Mouse (Mus musculus) right cerebral cortex, postnatal 10 days (tissue): Measurements from ENCODE around the gene Crb2.

ENCODE experiments used
- DNase-seq, 2 experiments: peaks; one replicate each; pipeline ENCODE4 v3.0.0; 2021; ENCODE audit warnings: low spot score in 2 of 2

Crb2 gene

GRCm38 (mm10) chr2:37766027-37766761, 9.9 kb upstream of the Crb2 start:
- DNase-seq = no peak

- peak; percentile 87 to 91 for DNase-seq
These were observed 8.9 kb upstream of the Crb2 start for GRCm38 (mm10) chr2:37767080-37767547.

GRCm38 (mm10) chr2:37767739-37768138, 8.3 kb upstream of the Crb2 start:
- DNase-seq = no peak

GRCm38 (mm10) chr2:37768903-37769302, 7.1 kb upstream of the Crb2 start:
- DNase-seq = peak; percentile 89 to 92

- DNase-seq = no peak
These were observed 6.3 kb upstream of the Crb2 start for GRCm38 (mm10) chr2:37769793-37770192.

GRCm38 (mm10) chr2:37771618-37772285, 4.3 kb upstream of the Crb2 start:
- DNase-seq = peak; percentile 91 to 94

GRCm38 (mm10) chr2:37774571-37774970, 1.5 kb upstream of the Crb2 start:
- DNase-seq = peak in 1 of 2 experiments; percentile 73

GRCm38 (mm10) chr2:37776611-37777411, 762 bp downstream of the Crb2 start:
- no peak for DNase-seq

GRCm38 (mm10) chr2:37777958-37778720, 2.1 kb downstream of the Crb2 start:
- DNase-seq = no peak

- no peak for DNase-seq
These were observed 4.4 kb downstream of the Crb2 start for GRCm38 (mm10) chr2:37780270-37780929.

- no peak for DNase-seq
These were observed 5.4 kb downstream of the Crb2 start for GRCm38 (mm10) chr2:37781421-37781820.

GRCm38 (mm10) chr2:37782002-37782401, 6.0 kb downstream of the Crb2 start:
- no peak for DNase-seq

GRCm38 (mm10) chr2:37784473-37784872, 8.4 kb downstream of the Crb2 start:
- no peak for DNase-seq

- no peak for DNase-seq
These were observed 10.4 kb downstream of the Crb2 start for GRCm38 (mm10) chr2:37786461-37786860.

GRCm38 (mm10) chr2:37788176-37788962, 12.3 kb downstream of the Crb2 start:
- no peak for DNase-seq

- DNase-seq = no peak
These were observed 13.0 kb downstream of the Crb2 start for GRCm38 (mm10) chr2:37789029-37789428.

GRCm38 (mm10) chr2:37789995-37790394, 13.9 kb downstream of the Crb2 start:
- no peak for DNase-seq

- DNase-seq = no peak
These were observed 14.7 kb downstream of the Crb2 start for GRCm38 (mm10) chr2:37790738-37791137.

- DNase-seq = no peak
These were observed 15.3 kb downstream of the Crb2 start for GRCm38 (mm10) chr2:37791340-37791739.

- DNase-seq = no peak
These were observed 20.0 kb downstream of the Crb2 start for GRCm38 (mm10) chr2:37796021-37796420.
